Mouse (Mus musculus) hindbrain, embryonic 13.5 days (tissue): ENCODE measurements around the gene Oprm1. TPM values are rescaled to one million over a fixed set of nuclear protein-coding genes. Genes with fewer than 3 reads are reported as not detected.

ENCODE experiments used
- polyA plus RNA-seq: library from polyadenylated mRNA; unstranded; fragments of >200 nt; fragmentation: Nextera tagmentation; extraction: Ambion mirVana; gene quantifications from 2 replicates; pipeline ENCODE4 v1.2.1, GENCODE M21; 2015

Gene Oprm1
- polyA plus RNA-seq, 1 experiment from 2014 or later, result 1.2 TPM

Other genes starting within 250 kb of the Oprm1 start
- not detected in 2 replicates for gene Gm10945, start 3.3 kb downstream of the Oprm1 start, polyA plus RNA-seq